Mouse (Mus musculus) heart, postnatal 0 days (tissue): ENCODE data around the gene Cxcl5.

ENCODE experiments used
- CTCF ChIP-seq: IDR thresholded peaks from 2 replicates; pipeline ENCODE4 v1.5.1; 2016; ENCODE audit warnings: antibody characterized with exemption, control low read depth, low read depth
- EP300 ChIP-seq: IDR thresholded peaks from 2 replicates; pipeline ENCODE4 v1.6.1; 2016; ENCODE audit warnings: antibody characterized with exemption, low read depth

- no peak for TF ChIP-seq CTCF
- TF ChIP-seq EP300: no peak
These were observed 19.7 kb downstream of the Cxcl5 start for GRCm38 (mm10) chr5:90778856-90779255.
